Mouse (Mus musculus) spleen, postnatal 4 days (tissue): Measurements from ENCODE around the gene Mesd.
"Not testable (repeated sequence)": the region's sequence is repeated elsewhere in the genome, so short reads cannot be mapped to it uniquely, and the experiment has no call there.

Experiments
- DNase-seq, 2 experiments: peaks; one replicate each; pipeline ENCODE4 v3.0.0; 2022; ENCODE audit warnings: low spot score in 2 of 2

Mesd gene

DNA sequence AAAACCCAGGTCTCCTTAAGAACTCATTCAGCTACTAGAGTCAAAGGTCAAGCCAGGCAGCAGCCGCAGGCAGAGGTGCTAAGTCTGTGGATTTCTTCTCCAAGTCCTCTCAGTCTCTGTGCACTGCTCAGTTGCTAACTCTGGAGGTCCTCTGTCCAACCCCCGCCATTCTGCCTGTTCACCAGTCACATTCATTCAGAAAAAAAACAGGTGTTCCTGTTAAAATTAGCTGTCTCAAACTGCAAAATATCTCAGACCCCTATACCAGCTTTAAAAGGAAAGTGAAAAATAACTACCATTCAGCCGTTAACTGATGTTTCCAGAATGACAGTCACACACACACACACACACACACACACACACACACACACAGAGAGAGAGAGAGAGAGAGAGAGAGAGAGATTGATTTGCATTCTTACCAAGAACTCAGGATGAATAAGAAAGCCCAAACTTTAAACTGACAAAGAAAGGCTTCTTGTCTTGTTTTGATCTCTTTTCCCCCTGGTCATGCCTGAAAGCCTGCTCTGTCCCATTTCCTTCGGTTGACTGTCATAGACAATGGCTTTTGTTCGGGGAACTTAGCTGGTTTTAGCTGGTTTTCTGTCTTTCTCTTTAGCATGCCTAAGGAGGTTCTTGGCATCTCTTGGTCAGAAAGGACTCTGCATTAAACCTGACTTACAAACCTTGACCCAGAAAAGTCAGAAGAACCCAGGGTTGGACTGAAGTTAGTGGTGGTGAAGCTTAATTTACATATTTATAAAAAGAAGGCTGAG lies 5.4 kb upstream of the Mesd start:
- DNase-seq: no peak

- peak in 1 of 2 experiments; percentile 75 for DNase-seq
Measured at GRCm38 (mm10) chr7:83882150-83882632, 2.1 kb upstream of the Mesd start.

DNA sequence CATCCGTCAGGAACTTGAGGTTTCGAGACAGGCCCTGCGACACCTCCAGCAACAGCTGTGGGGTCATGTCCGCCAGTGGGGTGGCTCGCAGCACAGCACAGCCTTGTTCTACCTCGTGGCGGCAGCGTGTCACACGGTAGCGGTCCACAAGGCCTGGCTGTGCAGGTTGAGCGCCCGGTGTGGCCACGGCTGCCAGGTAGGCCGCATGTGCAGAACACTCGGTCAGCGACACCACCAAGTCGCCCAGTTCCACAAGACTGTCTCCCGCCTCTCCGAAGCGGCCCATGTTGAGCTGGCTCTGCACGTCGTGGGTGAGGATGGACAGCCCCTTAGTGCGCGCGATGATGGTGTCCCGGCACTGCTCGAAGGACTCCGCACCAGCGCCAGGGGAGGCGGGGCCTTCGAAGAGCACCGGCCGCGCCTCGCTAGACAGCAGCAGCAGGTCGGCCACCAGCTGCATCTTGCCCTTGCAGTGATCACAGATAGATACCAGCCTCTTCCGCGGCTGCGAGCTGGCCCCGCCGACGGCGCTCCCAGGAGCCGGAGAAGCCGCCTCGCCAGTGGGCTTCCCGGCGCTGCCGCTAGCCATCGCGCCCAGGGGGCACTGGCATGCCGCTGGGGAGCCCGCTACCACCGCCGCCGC lies 1.5 kb upstream of the Mesd start:
- peak; percentile 74 to 87 for DNase-seq

- DNase-seq: peak; percentile 82 to 86
Measured at GRCm38 (mm10) chr7:83883276-83884020, 818 bp upstream of the Mesd start.

GRCm38 (mm10) chr7:83884921-83885532 lies 761 bp downstream of the Mesd start:
- DNase-seq: peak; percentile 60 to 73

DNA sequence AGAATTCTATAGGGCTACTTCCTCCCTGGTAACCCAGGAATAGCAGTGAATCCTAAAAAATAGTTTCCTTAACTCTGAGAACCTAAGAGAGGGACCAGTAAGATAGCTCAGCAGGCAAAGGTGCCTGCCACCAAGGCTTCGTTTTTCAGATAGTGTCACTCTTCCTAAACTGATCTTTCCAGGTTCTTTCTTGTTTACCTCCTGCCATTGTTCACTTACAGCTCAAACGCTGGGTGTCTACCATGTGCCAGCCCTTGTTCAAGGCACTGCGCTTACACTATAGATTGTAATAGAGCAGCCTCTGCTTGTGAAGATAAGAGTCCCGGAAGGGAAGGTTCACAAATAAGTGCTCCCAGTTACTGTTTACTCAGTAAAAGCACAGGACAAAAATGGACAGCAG lies 1.6 kb downstream of the Mesd start:
- peak in 1 of 2 experiments; percentile 46 for DNase-seq

DNA sequence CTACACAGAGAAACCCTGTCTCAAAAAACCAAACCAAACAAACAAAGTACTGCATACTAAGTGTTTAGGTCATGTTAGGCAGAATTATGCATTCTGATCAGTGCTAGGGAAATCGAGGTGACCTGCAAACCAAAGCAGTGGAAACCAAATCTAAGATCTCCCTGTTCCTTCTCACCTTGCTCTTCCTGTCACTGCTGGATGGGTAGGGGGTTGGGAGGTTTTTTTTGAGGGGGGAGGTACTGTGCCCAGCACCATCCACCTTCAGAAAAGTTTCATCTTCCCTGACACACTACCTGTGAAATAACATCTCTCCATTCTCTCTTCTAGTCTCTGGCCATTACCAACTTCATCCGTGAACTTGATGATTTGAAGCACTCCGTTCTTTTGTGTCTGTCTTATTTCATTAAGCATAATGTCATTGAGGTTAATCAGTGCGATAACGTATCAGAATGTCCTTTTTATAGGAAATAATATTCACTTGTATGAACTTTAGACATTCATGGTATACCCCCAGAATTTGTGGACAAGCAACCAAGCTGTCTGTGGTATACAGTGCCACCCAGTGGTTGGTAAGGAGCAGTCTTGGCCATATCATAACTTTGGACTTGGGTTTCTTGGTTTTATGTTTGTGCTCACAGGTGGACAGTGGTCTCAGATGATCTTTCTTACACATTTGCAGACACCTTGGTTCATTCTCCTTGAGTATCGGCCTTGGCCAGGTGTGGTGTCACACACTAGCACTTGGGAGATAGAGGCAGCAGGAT lies 2.3 kb downstream of the Mesd start:
- no peak for DNase-seq

DNA sequence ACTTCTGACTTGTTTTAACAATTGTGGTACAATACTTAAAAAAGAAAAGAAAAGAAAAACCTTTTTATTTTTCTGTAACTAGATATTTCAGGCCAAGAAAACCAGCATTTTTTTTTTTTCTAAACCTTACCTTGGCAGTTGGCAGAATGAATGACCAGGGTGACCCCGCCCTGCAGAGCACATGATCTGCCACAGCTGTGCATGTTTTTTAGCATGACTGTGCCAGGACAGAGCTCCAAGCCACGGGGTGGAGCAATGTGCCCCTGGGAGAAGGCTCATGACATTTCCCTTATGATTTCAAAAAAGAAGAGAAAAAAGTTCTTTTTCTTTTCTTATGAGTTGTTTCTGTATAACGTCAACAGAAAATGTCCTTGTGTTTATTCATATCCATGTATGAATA lies 5.1 kb downstream of the Mesd start:
- DNase-seq: peak in 1 of 2 experiments; percentile 49

- not testable (repeated sequence) for DNase-seq
Measured at GRCm38 (mm10) chr7:83889946-83890345, 5.7 kb downstream of the Mesd start.

GRCm38 (mm10) chr7:83891433-83892332 lies 7.4 kb downstream of the Mesd start:
- DNase-seq: peak; percentile 100

DNA sequence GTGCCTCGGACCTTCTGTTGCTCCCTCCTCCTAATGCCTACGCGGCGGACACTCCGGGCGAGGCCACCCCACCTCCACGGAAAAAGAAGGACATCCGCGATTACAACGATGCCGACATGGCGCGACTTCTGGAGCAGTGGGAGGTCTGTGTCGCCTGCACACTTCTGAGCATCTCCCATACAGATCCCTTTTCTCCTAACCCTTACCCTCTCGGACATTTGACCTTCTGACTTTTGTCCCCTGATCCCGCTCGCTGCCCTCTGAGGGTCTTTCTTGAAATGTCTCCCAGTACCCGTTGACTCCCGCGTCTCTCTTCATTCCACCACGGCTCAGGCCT lies 8.0 kb downstream of the Mesd start:
- no peak for DNase-seq

- DNase-seq: no peak
Measured at GRCm38 (mm10) chr7:83894348-83894747, 10.1 kb downstream of the Mesd start.

GRCm38 (mm10) chr7:83896077-83896740 lies 11.9 kb downstream of the Mesd start:
- DNase-seq: no peak

- no peak for DNase-seq
Measured at GRCm38 (mm10) chr7:83898267-83898666, 14.0 kb downstream of the Mesd start.

DNA sequence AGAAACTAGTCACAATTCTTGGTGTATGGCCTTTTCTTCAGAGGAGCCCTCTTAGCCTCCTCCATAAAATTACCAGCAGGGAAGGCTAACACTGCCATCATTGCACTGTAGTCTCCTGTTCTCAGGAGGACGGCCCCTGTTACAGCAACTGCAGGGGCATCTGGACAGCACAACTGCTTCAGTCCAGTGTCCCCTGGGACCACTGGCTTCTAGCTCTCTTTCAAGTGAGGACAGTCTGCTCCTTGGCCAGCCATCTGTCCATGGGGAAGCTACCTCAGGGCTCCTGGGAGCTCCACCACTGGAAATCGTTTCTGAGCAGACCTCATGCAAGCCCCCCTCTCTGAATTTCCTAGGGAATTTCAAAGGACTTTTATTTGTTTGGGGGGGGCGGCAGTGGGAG lies 16.3 kb downstream of the Mesd start:
- no peak for DNase-seq

DNA sequence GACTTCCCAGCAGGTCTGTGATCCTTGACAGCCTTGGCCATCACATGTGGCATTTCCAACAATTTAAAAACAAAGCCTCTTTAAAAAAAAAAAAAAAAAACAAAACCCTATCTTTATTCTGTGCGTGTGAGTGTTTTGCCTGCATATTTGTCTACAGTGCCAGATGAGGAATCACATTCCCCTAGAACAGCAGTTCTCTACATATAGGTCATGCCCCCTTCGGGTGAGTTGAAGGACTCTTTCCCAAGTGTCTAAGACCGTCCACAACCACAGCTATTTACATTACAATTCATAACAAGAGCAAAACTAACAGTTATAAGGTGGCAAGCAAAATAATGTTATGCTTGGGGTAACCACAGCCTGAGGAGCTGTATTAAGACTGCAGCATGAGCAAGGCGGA lies 17.2 kb downstream of the Mesd start:
- DNase-seq: no peak

DNA sequence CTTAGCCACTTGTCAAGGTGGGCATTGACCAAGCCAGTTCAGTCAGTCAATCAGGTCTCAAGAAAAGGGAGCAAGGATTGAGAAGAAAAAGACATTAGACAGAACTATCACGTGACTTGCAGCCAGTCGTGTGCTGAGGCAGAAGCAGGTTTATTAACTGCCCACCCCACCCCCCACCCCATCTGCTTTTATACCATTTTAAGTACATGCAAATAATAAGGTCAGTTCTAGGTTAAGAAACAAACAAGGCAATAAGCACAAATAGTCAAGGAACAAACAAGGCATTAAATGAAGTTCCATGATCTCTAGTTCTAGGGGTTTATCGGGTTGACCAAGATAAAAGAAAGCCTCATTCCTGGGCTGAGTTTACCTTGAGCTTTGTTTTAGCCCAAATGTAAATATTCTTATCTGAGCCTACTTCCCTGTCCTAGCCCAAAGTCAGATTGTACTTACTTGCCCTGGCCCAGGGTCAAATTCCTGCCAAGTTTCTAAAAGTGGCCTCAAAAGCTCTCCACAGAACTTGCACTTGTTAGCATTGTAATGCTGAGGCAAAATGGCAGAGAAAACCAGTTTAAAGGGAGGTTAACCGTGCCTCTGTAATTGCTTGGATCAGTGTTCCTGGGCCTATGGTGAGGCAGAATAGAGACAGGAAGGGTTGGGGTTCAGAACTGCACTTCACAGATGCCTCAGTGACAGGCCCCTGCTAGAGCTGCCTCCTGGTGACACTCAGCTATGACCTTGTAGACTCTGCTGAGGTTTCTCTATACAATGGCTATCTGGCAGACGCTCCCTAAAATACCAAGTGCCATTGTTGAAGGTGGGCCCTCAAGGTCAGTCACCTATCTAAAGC lies 18.3 kb downstream of the Mesd start:
- DNase-seq: no peak

GRCm38 (mm10) chr7:83904831-83905230 lies 20.6 kb downstream of the Mesd start:
- DNase-seq: no peak

GRCm38 (mm10) chr7:83911909-83912308 lies 27.6 kb downstream of the Mesd start:
- DNase-seq: no peak
